Mouse (Mus musculus) cerebellum, postnatal 4 days (tissue): ENCODE measurements at regions not wholly inside any gene's neighbourhood (a gene's known extent, or its start where the extent isn't known, plus 50 kb on each side); places are given as distances from the start of the nearest gene placed in this dataset.
"Not testable (repeated sequence)": the region's sequence is repeated elsewhere in the genome, so short reads cannot be mapped to it uniquely, and the experiment has no call there.

Experiments used
- DNase-seq, 2 experiments: peaks; one replicate each; pipeline ENCODE4 v3.0.0; 2022; ENCODE audit warnings: low spot score in 2 of 2, mixed read lengths in 1 of 2

DNA sequence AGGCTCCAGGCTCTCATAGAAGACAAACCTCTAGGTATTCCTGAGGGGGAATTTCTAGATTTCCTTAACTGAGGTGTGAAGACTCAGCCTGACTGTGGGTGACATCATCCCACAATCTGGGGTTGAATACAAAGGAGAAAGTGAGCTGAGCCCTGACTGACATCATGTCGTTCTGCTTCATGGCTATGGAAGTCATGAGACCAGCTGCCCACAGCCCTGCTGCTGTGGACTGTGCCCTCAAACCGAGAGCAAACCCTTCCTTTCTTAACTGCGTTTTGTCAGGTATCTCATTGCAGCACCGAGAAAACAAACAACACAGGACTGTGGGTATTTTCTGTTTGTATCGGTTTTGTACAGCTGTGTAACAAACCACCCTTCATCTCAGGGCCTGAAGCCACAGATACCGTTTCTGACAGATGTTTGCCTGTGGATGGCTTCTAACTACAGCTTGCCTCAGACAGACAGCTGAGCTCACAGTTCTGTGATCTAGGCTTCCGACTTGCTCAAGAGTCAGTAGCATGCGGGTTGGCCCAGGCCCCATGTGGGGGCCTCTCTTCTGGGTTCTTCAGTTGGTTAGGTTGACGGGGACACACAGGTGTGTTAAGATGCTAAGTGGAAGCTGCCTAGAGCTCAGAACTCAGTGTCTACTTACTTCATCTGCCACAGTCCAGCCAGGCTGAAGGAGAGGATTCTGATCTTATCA is 150.9 kb downstream of the Tpra1 start:
- DNase-seq = no peak

DNA sequence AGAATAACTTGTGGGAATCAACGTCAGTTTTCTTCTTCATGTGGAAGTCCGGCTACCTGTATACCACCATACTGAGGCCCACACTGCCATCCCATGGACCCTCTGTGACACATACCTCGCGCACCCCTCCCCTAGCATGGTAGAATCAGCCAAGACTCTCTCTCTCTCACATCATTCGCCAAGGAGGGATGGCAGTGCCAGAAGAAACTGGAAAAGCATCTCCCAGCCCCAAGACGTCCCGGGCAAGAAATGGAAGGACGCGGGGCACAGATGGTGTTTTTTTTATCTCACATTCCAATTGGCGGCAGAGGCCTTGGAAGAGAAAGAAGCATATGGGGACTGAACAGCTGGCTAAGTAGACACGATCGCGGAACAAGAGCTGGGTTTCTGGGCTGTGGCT is 152.0 kb downstream of the Tpra1 start:
- no peak for DNase-seq

- no peak for DNase-seq
Measured at GRCm38 (mm10) chr6:89059431-89059975, 157.5 kb downstream of the Tpra1 start.

DNA sequence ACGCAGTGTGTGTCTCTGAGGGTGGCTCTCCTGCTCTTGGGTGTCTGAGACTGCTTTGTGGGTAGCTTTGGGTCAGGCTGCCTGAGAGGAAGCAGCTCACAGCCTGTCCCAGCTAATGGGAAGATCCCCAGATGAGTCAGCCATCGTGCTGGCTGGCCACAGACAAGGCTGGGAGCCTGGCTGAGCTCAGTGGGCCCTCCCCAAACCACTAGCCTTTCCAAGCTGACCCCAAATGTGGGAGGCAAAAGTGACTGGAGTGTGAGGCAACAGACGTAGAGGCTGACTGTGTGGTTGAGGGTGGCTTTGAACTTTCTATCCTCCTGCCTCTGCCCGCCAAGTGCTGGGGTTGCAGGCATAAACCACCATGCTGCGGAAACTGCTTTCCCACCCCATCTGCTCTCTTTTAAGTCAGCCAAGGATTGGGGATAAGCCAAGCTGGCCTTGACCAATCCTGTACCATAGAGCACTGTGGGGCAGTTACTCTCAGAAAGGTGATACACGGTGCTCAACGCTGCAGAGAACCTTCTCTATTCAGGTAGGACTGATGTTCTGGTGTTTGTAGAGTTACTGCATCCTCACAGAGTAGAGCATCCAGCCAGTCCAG is 163.0 kb downstream of the Tpra1 start:
- no peak for DNase-seq

DNA sequence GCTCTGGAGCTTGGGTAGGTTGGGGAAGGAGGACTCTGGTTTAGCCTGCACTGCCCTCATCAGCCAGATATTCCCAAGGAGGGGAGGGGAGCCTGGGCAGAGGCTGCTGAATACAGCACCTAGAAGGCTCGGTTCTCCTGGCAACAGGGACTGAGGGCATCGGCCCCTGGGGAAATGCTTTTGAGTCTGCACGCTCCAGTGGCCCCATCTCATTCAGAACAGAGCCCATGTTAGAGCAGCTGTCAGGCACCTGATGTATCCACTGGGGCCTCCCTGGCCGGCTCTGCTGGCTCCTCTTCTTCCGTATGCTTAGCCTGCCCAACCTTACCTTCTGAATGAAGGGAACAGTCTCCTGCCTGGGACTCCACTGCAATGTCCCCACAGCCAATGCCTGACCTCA is 164.5 kb downstream of the Tpra1 start:
- no peak for DNase-seq

DNA sequence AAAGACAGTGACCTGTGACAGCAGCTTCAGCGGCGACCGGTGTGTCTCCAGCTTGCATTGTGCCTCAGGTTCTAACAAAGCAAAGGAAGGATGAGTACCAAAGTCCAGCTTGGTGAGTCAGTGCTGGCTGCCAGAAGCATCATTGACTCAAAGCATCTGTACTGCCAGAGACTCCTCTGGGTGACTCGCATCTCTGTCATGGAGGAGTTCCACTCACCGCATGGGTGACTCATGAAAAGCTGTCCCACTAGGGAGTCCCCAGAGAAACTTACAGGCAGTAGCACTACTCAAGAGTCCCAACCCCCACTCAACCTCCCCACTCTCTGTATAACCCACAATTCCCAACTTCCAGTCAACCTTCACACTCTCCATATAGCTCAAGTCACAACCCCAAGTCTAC is 166.2 kb downstream of the Tpra1 start:
- no peak for DNase-seq

GRCm38 (mm10) chr6:89069108-89069507 is 167.1 kb downstream of the Tpra1 start:
- no peak for DNase-seq

DNA sequence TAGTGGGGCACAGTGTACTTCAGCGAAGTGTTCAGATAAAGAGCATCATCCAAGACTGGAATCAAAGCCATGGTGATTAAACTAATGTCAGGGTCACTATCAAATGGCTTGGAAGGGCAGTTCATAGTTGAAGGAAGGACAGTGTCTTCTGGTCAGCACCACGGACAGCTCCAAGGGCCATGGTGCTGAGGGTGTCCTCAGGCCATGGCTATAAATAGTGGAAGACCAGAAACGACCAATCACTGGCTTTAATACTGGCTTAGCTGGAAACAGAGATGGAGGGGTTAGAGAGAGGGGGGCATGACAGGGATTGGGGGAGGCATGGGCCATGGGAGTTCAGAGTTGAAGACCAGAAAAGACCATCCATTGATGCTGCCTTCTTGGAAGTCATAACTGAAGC is 168.0 kb downstream of the Tpra1 start:
- no peak for DNase-seq

DNA sequence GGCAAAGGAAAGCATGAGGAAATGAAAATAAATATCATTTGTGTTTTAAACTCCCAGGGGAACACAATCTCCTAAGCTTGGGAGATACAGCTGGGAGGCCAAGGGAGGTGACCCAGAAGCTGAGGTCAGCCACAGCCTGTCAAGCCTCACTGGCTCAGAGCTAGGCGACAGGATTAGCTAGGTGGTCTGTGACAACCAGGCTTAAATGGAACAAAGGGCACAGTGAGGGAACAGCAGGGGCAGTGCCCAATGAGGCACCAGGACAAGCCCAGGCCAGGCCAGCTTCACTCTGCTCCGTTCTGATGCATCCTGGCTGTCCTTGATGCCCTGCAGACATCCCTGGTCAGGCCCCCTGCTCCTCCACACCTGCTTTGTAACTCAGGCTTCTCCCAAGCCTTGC is 169.7 kb downstream of the Tpra1 start:
- DNase-seq = no peak

DNA sequence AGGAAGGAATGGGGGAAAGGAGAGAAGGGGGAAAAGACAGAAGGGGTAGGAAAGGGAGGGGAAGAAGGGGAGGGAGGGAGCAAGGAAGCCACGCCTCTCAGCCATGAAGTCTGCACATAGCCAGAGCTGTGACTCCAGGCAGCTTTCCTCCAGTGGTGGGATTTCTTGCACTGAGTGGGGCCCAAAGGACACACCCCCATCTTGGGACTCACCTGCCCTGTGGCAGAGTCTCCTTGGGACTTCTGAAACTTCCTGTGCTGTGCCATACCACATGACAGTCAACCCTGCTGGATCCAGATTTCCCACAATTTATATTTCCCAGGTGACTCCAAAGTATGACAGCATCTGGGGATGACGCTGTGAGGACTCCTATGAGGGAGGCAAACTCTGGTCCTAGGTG is 170.5 kb downstream of the Tpra1 start:
- DNase-seq = no peak

DNA sequence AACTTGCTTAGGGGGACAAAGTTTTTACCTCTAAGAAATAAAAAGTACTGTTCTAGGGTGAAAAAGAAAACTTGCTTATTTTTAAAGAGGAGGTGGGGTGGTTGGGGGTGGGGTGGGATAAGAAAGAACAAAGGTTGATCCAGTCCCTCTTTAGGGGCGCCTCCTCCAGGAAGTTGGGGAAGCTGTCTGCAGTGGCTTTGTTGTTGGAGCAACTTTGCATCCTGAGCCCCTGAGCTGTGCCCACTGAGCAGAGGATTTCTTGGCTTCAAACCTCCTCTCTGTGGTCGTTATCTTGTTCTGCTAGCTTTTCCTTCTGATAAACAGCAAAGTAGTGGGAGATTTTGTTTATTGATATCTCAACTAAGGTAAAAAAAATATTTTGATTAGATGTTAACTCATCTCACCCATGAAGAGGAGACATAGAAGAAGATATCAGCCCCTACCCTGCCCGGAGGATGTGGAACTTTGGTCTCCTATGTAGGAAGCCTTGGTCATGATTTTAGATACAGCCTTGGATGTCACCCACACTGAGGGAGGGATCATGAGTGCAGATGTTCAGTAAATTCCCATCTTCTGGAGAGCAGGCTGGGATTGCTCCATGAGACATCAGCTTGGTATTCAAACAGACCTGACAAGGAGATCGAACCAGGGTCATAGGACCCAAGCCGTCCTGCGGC is 179.7 kb downstream of the Tpra1 start:
- DNase-seq = no peak

GRCm38 (mm10) chr6:89084437-89084836 is 182.4 kb downstream of the Tpra1 start:
- no peak for DNase-seq

GRCm38 (mm10) chr6:89085151-89085550 is 183.1 kb downstream of the Tpra1 start:
- DNase-seq = no peak

DNA sequence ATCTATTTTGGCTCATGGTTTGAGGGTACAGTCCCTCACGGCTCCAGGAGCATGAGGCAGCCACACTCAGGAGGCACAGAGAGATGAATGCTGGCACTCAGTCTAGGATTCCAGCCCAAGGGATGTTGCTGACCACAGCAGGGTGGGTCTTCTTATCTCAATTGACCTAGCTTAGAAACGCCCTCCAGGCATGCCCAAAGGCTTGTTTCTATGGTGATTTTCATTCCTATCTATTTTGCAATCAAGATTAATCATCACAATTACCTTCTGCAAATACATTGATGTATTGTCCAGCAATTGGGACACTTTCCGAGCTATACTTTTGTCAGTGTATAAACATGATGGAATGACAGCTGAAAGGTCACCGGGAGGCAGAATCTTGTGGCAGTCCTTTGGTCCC is 185.6 kb downstream of the Tpra1 start:
- no peak for DNase-seq

GRCm38 (mm10) chr6:89090096-89090495 is 188.0 kb downstream of the Tpra1 start:
- no peak for DNase-seq

- no peak for DNase-seq
Measured at GRCm38 (mm10) chr6:89095911-89096310, 193.9 kb downstream of the Tpra1 start.

- no peak for DNase-seq
Measured at GRCm38 (mm10) chr6:89097531-89097930, 195.5 kb downstream of the Tpra1 start.

- DNase-seq = no peak
Measured at GRCm38 (mm10) chr6:89119241-89119640, 217.2 kb downstream of the Tpra1 start.

GRCm38 (mm10) chr6:89121023-89121745 is 219.1 kb downstream of the Tpra1 start:
- DNase-seq = no peak

DNA sequence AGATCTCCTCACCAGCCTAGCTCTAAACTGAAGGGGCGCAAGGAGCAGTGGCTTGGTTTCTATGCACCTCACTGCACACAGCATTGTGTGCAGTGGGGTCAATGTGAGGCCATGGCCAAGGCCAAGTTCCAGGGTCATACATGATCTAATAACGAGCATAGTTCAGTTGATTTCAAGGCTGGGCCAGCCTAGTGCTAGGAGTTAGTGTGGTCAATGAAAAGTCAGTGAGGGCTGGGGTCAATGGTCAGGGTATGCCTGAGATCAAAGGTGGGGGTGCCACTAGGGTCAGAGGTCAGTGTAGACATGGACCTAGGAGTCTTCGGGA is 219.7 kb downstream of the Tpra1 start:
- DNase-seq = no peak

DNA sequence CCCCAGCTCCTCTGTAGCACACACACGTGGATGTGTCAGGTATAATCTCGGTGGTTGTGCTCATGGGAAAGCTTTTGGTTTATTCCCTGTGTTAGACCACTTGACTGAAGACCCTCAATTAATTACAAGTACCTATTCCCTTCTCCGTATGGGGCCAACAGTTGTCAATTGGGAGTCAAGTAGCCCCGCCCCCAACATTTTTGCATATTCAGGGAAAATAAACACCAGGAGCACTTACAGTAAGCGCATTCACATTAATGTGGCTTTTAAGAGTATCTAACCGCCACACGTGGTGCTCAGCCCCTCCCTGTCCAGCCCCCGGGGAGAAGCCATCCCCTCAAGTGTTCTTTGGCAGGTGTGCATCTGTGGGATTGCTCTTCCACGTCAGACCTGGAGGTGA is 223.9 kb downstream of the Tpra1 start:
- DNase-seq = no peak

GRCm38 (mm10) chr6:89128141-89128540 is 226.1 kb downstream of the Tpra1 start:
- not testable (repeated sequence) for DNase-seq
